Mouse (Mus musculus) splenic B cell, adult 2 months (primary cell): ENCODE results near the gene Ubash3a.

Source experiments
- DNase-seq: peaks from one replicate; pipeline ENCODE4 v3.0.0-alpha.2; 2011; ENCODE audit warnings: low read depth, low spot score
- H3K27me3 ChIP-seq: 2 replicates; pipeline ENCODE4 v1.6.1; 2012; ENCODE audit warnings: mild to moderate bottlenecking, low read length, moderate library complexity, mixed read lengths; ENCODE audit not compliant: control insufficient read depth, poor library complexity, insufficient read depth, severe bottlenecking
- H3K36me3 ChIP-seq: 2 replicates; pipeline ENCODE4 v1.6.1; 2012; ENCODE audit warnings: mild to moderate bottlenecking, low read length, moderate library complexity, mixed read lengths; ENCODE audit not compliant: control insufficient read depth, poor library complexity, insufficient read depth, severe bottlenecking

Ubash3a gene

DNA sequence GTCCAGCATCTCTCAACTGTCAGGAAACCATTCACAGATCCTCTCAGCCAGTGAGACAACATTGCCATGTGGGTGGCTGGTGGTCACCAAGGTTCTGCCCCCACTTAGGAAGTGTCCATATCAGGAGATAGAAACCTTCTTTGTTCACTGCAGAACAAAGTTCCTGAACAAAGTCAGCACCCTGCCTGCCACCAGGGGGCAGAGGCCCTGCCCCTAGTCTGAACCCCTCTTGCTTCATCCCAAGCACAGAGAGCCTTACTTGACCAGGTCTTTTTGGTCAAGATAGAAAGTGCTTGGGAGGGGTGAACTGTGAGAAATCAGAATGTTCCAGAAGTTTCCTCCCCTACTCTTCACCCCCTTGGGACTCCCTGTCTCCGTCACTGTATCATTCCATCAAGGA lies 28.2 kb downstream of the Ubash3a start:
- no peaks in the 10 kb centered on the region for H3K27me3 ChIP-seq
- no peaks in the 10 kb centered on the region for H3K36me3 ChIP-seq
- DNase-seq: no peak

DNA sequence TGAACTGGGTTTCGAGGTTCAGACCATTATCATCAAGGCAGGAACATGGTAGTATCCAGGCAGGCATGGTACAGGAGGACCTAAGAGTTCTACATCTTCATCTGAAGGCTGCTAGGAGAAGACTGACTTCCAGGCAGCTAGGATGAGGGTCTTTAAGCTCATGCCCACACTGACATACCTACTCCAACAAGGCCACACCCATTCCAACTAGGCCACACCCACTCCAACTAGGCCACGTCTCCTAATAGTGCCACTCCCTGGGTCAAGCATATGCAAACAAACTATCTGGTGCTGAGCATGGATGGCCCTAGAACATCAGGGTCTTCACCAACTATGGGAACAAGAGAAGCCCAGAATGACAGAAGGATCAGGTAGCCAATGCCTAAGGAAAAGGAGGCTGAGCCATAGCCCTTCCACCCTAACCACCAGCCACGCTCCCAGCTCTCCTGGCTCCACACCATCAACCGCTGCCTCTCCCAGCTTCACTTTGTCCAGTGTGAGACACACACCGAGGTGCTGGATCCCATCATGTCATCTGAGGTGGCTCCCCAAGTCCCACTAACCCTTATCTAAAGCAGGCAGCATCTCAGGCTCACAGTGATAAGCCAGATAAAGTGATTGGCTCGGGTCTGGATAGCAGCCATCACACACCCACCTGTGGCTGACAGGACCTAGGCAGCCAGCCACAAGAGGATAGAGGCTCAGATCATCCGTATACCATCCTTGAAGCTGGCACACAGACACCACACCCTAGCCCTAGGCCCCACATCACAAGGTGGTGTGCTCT lies 30.8 kb downstream of the Ubash3a start:
- Histone ChIP-seq H3K36me3 (no peaks in the 10 kb centered on the region), H3K27me3 (no peaks in the 10 kb centered on the region)
- DNase-seq: no peak

- Histone ChIP-seq H3K27me3 (no peaks in the 10 kb centered on the region), H3K36me3 (no peaks in the 10 kb centered on the region)
- DNase-seq: no peak
Observed at GRCm38 (mm10) chr17:31241156-31241555, 33.5 kb downstream of the Ubash3a start.

- DNase-seq: peak; percentile 68
- Histone ChIP-seq H3K36me3 (no peaks in the 10 kb centered on the region), H3K27me3 (no peaks in the 10 kb centered on the region)
Observed at GRCm38 (mm10) chr17:31242764-31243163, 35.1 kb downstream of the Ubash3a start.

- peak; percentile 27 for DNase-seq
- no peaks in the 10 kb centered on the region for H3K27me3 ChIP-seq
- no peaks in the 10 kb centered on the region for H3K36me3 ChIP-seq
Observed at GRCm38 (mm10) chr17:31245321-31245720, 37.6 kb downstream of the Ubash3a start.

- Histone ChIP-seq H3K27me3 (no peaks in the 10 kb centered on the region), H3K36me3 (no peaks in the 10 kb centered on the region)
- DNase-seq: no peak
Observed at GRCm38 (mm10) chr17:31247144-31247543, 39.5 kb downstream of the Ubash3a start.

GRCm38 (mm10) chr17:31253951-31254350 lies 46.3 kb downstream of the Ubash3a start:
- DNase-seq: no peak
- Histone ChIP-seq H3K27me3 (no peaks in the 10 kb centered on the region), H3K36me3 (no peaks in the 10 kb centered on the region)

- Histone ChIP-seq H3K36me3 (no peaks in the 10 kb centered on the region), H3K27me3 (no peaks in the 10 kb centered on the region)
- peak; percentile 85 for DNase-seq
Observed at GRCm38 (mm10) chr17:31254463-31254931, 46.8 kb downstream of the Ubash3a start.

- H3K36me3 ChIP-seq: no peaks in the 10 kb centered on the region
- H3K27me3 ChIP-seq: no peaks in the 10 kb centered on the region
- DNase-seq: no peak
Observed at GRCm38 (mm10) chr17:31257149-31257548, 49.5 kb downstream of the Ubash3a start.

DNA sequence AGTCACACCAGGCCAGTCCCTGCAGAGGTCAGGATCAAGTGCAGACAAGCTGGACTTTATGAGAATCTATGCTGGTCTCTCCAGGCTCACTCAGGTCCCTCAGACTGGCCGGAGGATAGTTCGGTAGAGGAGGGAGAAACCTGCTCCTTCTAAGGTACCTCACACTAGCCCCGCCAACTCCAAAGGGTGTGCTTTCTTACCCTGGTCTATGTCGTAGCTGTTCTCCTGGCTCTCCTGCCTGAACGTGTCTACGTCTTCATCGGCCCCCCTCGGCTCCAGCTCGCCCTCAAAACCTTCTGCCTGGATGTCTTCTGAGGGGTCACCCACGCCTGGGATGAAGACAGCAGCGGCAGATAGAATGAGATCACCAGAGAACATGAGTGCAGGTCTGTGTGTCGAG lies 50.2 kb downstream of the Ubash3a start:
- no peak for DNase-seq
- Histone ChIP-seq H3K36me3 (no peaks in the 10 kb centered on the region), H3K27me3 (no peaks in the 10 kb centered on the region)

GRCm38 (mm10) chr17:31258310-31258865 lies 50.7 kb downstream of the Ubash3a start:
- H3K27me3 ChIP-seq: no peaks in the 10 kb centered on the region
- no peaks in the 10 kb centered on the region for H3K36me3 ChIP-seq
- DNase-seq: no peak

- DNase-seq: no peak
- no peaks in the 10 kb centered on the region for H3K36me3 ChIP-seq
Observed at GRCm38 (mm10) chr17:31259145-31259544, 51.5 kb downstream of the Ubash3a start.

GRCm38 (mm10) chr17:31259825-31260224 lies 52.2 kb downstream of the Ubash3a start:
- H3K36me3 ChIP-seq: no peaks in the 10 kb centered on the region
- DNase-seq: peak; percentile 41
- H3K27me3 ChIP-seq: no peaks in the 10 kb centered on the region

More at GRCm38 (mm10) chr17:31259145-31259544, 51.5 kb downstream of the Ubash3a start:
- H3K27me3 ChIP-seq: no peaks in the 10 kb centered on the region

DNA sequence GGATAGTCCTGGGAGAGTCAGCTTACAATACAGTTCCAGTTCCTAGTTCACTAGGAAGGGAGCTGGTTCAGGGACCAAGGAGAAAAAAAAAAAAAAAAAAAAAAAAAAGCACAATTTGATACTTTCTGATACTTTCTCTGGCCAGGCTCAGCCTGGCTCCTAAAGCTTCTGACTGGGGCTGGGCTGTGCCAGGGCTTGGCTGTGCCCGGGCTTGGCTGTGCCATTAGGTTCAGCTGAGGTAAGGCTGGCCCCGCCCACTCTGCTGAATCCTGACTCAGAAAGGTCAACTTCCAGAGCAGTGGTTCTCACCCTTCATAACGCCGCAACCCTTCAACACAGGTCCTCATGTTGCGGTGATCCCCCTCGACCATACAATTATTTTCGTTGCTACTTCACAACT lies 52.8 kb downstream of the Ubash3a start:
- H3K27me3 ChIP-seq: no peaks in the 10 kb centered on the region
- no peak for DNase-seq
- H3K36me3 ChIP-seq: no peaks in the 10 kb centered on the region

GRCm38 (mm10) chr17:31261352-31261751 lies 53.7 kb downstream of the Ubash3a start:
- no peaks in the 10 kb centered on the region for H3K36me3 ChIP-seq
- peak; percentile 42 for DNase-seq
- no peaks in the 10 kb centered on the region for H3K27me3 ChIP-seq
